Mouse (Mus musculus): ENCODE results near the gene Ankrd35.
"Not testable (repeated sequence)": the region's sequence is repeated elsewhere in the genome, so short reads cannot be mapped to it uniquely, and the experiment has no call there.

The Ankrd35 gene

GRCm38 (mm10) chr3:96669727-96670468, at the start of gene Ankrd35:
Ankrd35 (plus strand) TSS chr3:96670131.
- DNase-seq (ENCODE audit: low spot score in 2 of 2), result peak; percentile 29 to 34

- DNase-seq (ENCODE audit: low spot score in 2 of 2), result no peak
Measured at GRCm38 (mm10) chr3:96623201-96623600, 46.7 kb upstream of the Ankrd35 start.

- peak; percentile 96 to 97 for DNase-seq (ENCODE audit: low spot score in 2 of 2)
Measured at GRCm38 (mm10) chr3:96629729-96630600, 40.0 kb upstream of the Ankrd35 start, which contains the start of gene Rbm8a. Rbm8a (plus strand) TSS chr3:96629933.

- no peak for DNase-seq (ENCODE audit: low spot score in 2 of 2)
Measured at GRCm38 (mm10) chr3:96632058-96632457, 37.9 kb upstream of the Ankrd35 start.

- DNase-seq (ENCODE audit: low spot score in 2 of 2), result no peak
Measured at GRCm38 (mm10) chr3:96634015-96634414, 35.9 kb upstream of the Ankrd35 start.

GRCm38 (mm10) chr3:96634928-96635879, 34.7 kb upstream of the Ankrd35 start, which contains the start of the genes Pex11b and Gm42957:
Pex11b (plus strand) TSS chr3:96635376.
Gm42957 (plus strand) TSS chr3:96635474.
- DNase-seq (ENCODE audit: low spot score in 2 of 2), result peak; percentile 78 to 81

- DNase-seq (ENCODE audit: low spot score in 2 of 2), result no peak
Measured at GRCm38 (mm10) chr3:96635906-96636305, 34.0 kb upstream of the Ankrd35 start.

GRCm38 (mm10) chr3:96636448-96636847, 33.5 kb upstream of the Ankrd35 start:
- no peak for DNase-seq (ENCODE audit: low spot score in 2 of 2)

- DNase-seq (ENCODE audit: low spot score in 2 of 2), result peak; percentile 30 to 42
Measured at GRCm38 (mm10) chr3:96639219-96639618, 30.7 kb upstream of the Ankrd35 start.

- DNase-seq (ENCODE audit: low spot score in 2 of 2), result no peak
Measured at GRCm38 (mm10) chr3:96645018-96645649, 24.8 kb upstream of the Ankrd35 start, which contains the start of gene Itga10. Itga10 (plus strand) TSS chr3:96645584.

- DNase-seq (ENCODE audit: low spot score in 2 of 2), result no peak
Measured at GRCm38 (mm10) chr3:96647365-96647764, 22.6 kb upstream of the Ankrd35 start.

- DNase-seq (ENCODE audit: low spot score in 2 of 2), result no peak
Measured at GRCm38 (mm10) chr3:96660901-96661300, 9.0 kb upstream of the Ankrd35 start.

GRCm38 (mm10) chr3:96662731-96663316, 7.1 kb upstream of the Ankrd35 start:
- no peak for DNase-seq (ENCODE audit: low spot score in 2 of 2)

- DNase-seq (ENCODE audit: low spot score in 2 of 2), result peak; percentile 89 to 90
Measured at GRCm38 (mm10) chr3:96663432-96664239, 6.3 kb upstream of the Ankrd35 start.

GRCm38 (mm10) chr3:96665732-96666363, 4.1 kb upstream of the Ankrd35 start:
- DNase-seq (ENCODE audit: low spot score in 2 of 2), result not testable (repeated sequence)

- DNase-seq (ENCODE audit: low spot score in 2 of 2), result no peak
Measured at GRCm38 (mm10) chr3:96666916-96667315, 3.0 kb upstream of the Ankrd35 start.

GRCm38 (mm10) chr3:96667316-96667715, 2.6 kb upstream of the Ankrd35 start:
- DNase-seq (ENCODE audit: low spot score in 2 of 2), result no peak

GRCm38 (mm10) chr3:96668424-96669067, 1.4 kb upstream of the Ankrd35 start:
- DNase-seq (ENCODE audit: low spot score in 2 of 2), result no peak

- no peak for DNase-seq (ENCODE audit: low spot score in 2 of 2)
Measured at GRCm38 (mm10) chr3:96671519-96671918, 1.6 kb downstream of the Ankrd35 start.

All from frontal cortex, postnatal 25 days (tissue).